Mouse (Mus musculus): Measurements from ENCODE around the gene Mettl27.
"Not testable (repeated sequence)": the region's sequence is repeated elsewhere in the genome, so short reads cannot be mapped to it uniquely, and the experiment has no call there.

The Mettl27 gene

GRCm38 (mm10) chr5:134951053-134951884 lies 19.1 kb downstream of the Mettl27 start:
- no peak for DNase-seq (ENCODE audit: low spot score)

- no peak for DNase-seq (ENCODE audit: low spot score)
Measured at GRCm38 (mm10) chr5:134955491-134955890, 23.3 kb downstream of the Mettl27 start.

GRCm38 (mm10) chr5:134959114-134959513 lies 26.9 kb downstream of the Mettl27 start:
- no peak for DNase-seq (ENCODE audit: low spot score)

- DNase-seq (ENCODE audit: low spot score) = no peak
Measured at GRCm38 (mm10) chr5:134960430-134960829, 28.3 kb downstream of the Mettl27 start.

GRCm38 (mm10) chr5:134961519-134961918 lies 29.4 kb downstream of the Mettl27 start:
- no peak for DNase-seq (ENCODE audit: low spot score)

- DNase-seq (ENCODE audit: low spot score) = no peak
Measured at GRCm38 (mm10) chr5:134963546-134963945, 31.4 kb downstream of the Mettl27 start.

GRCm38 (mm10) chr5:134964655-134965054 lies 32.5 kb downstream of the Mettl27 start:
- not testable (repeated sequence) for DNase-seq (ENCODE audit: low spot score)

GRCm38 (mm10) chr5:134965473-134965851 lies 33.3 kb downstream of the Mettl27 start:
- peak; percentile 57 for DNase-seq (ENCODE audit: low spot score)

- DNase-seq (ENCODE audit: low spot score) = peak; percentile 44
Measured at GRCm38 (mm10) chr5:134965852-134966821, 34.0 kb downstream of the Mettl27 start.

GRCm38 (mm10) chr5:134967164-134967944 lies 35.2 kb downstream of the Mettl27 start:
- no peak for DNase-seq (ENCODE audit: low spot score)

- no peak for DNase-seq (ENCODE audit: low spot score)
Measured at GRCm38 (mm10) chr5:134970671-134971070, 38.5 kb downstream of the Mettl27 start.

- DNase-seq (ENCODE audit: low spot score) = no peak
Measured at GRCm38 (mm10) chr5:134973081-134973480, 40.9 kb downstream of the Mettl27 start.

GRCm38 (mm10) chr5:134973526-134973925 lies 41.4 kb downstream of the Mettl27 start:
- no peak for DNase-seq (ENCODE audit: low spot score)

GRCm38 (mm10) chr5:134974294-134974693 lies 42.1 kb downstream of the Mettl27 start:
- no peak for DNase-seq (ENCODE audit: low spot score)

GRCm38 (mm10) chr5:134974921-134975320 lies 42.8 kb downstream of the Mettl27 start:
- DNase-seq (ENCODE audit: low spot score) = no peak

GRCm38 (mm10) chr5:134976164-134976563 lies 44.0 kb downstream of the Mettl27 start:
- DNase-seq (ENCODE audit: low spot score) = no peak

- no peak for DNase-seq (ENCODE audit: low spot score)
Measured at GRCm38 (mm10) chr5:134976577-134977250, 44.5 kb downstream of the Mettl27 start.

GRCm38 (mm10) chr5:134977837-134978236 lies 45.7 kb downstream of the Mettl27 start:
- no peak for DNase-seq (ENCODE audit: low spot score)

GRCm38 (mm10) chr5:134981149-134981548 lies 49.0 kb downstream of the Mettl27 start:
- no peak for DNase-seq (ENCODE audit: low spot score)

GRCm38 (mm10) chr5:134983111-134983510 lies 50.9 kb downstream of the Mettl27 start:
- DNase-seq (ENCODE audit: low spot score) = no peak

GRCm38 (mm10) chr5:134983771-134984170 lies 51.6 kb downstream of the Mettl27 start:
- no peak for DNase-seq (ENCODE audit: low spot score)

Measured in ovary, postnatal 36 days (tissue).